Mouse (Mus musculus) neural tube, embryonic 12.5 days (tissue): ENCODE data around the gene Scml2. TPM values are rescaled to one million over a fixed set of nuclear protein-coding genes. Genes with fewer than 3 reads are reported as not detected.
"Not testable (repeated sequence)": the region's sequence is repeated elsewhere in the genome, so short reads cannot be mapped to it uniquely, and the experiment has no call there.

Source experiments
- ATAC-seq: fragments of 200-750 bp; cut with Nextera tagmentation; 2 replicates; pipeline ENCODE4 v1.8.0; 2017; ENCODE audit warnings: low read depth, mild to moderate bottlenecking, moderate TSS enrichment, moderate library complexity; ENCODE audit not compliant: low FRiP score
- H3K27ac ChIP-seq: fragments of 300-500 bp; sonication (generic); 2 replicates; pipeline ENCODE4 v1.5.1; 2016
- H3K27me3 ChIP-seq: fragments of 300-500 bp; sonication (generic); replicated peaks from 2 replicates; pipeline ENCODE4 v1.6.1; 2016; ENCODE audit warnings: mild to moderate bottlenecking
- H3K36me3 ChIP-seq: fragments of 300-500 bp; sonication (generic); 2 replicates; pipeline ENCODE4 v1.6.1; 2016; ENCODE audit warnings: mild to moderate bottlenecking
- H3K4me1 ChIP-seq: fragments of 300-500 bp; sonication (generic); 2 replicates; pipeline ENCODE4 v1.6.1; 2016
- H3K4me2 ChIP-seq: fragments of 300-500 bp; sonication (generic); replicated peaks from 2 replicates; pipeline ENCODE4 v1.6.1; 2016; ENCODE audit warnings: mild to moderate bottlenecking
- H3K4me3 ChIP-seq: fragments of 300-500 bp; sonication (generic); 2 replicates; pipeline ENCODE4 v1.5.1; 2016
- H3K9ac ChIP-seq: fragments of 300-500 bp; sonication (generic); 2 replicates; pipeline ENCODE4 v1.6.1; 2016; ENCODE audit warnings: mild to moderate bottlenecking
- H3K9me3 ChIP-seq: fragments of 300-500 bp; sonication (generic); 2 replicates; pipeline ENCODE4 v1.6.1; 2016; ENCODE audit warnings: mild to moderate bottlenecking
- WGBS: fragments of 180-500 bp; shearing (Covaris S2); methylation state at CpG from one replicate; pipeline ENCODE4 v1.1.7; 2016; 5-methylcytosine and 5-hydroxymethylcytosine counted together
- polyA plus RNA-seq: library from polyadenylated mRNA; unstranded; fragments of >200 nt; fragmentation: Nextera tagmentation; extraction: Ambion mirVana; gene quantifications from 2 replicates; pipeline ENCODE4 v1.2.1, GENCODE M21; 2016

Gene Scml2
- polyA plus RNA-seq = 2.1 and 2.6 TPM in 2 replicates

DNA sequence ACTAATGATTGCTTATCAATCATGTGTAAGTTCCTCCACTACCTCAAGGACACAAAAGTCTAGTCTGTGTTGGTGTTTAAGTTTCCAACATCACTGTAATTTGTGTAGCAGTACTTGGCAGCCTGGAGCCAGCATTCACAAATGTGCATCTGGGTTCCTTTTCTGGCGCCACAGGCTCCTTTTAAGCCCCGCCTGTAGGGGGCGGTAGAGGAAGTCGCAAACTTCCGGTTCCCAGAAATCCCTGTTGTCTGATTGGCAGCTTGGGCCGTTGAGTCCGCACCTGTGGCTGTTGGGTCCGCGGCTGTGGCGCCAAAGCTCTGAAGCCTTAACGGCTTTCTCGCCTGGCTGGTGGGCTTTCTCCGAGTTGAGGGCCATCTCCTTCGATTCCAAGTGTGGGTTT lies at the start of gene Scml2:
Gene Scml2 (plus strand): TSS at position 301 of the 400 bp plus-strand sequence.
- 88% methylated on average over 4 of the region's 14 CpGs for WGBS
- not testable (repeated sequence) for H3K9me3 ChIP-seq, H3K9ac ChIP-seq, H3K36me3 ChIP-seq, H3K4me1 ChIP-seq, H3K27me3 ChIP-seq, ATAC-seq, H3K27ac ChIP-seq, H3K4me2 ChIP-seq, H3K4me3 ChIP-seq

DNA sequence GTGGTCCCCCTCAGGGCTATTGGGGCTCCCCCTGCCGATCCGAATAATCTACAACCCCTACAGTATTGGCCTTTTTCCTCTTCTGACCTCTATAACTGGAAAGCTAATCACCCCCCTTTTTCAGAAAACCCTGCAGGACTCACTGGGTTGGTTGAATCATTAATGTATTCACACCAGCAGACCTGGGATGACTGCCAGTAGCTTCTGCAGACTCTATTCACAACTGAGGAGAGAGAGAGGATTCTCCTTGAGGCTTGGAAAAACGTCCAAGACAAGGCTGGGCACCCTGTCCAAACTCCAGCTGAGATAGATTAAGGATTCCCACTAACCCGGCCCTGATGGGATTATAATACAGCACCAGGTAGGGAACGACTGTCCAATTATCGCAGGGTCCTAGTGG lies 41.4 kb upstream of the Scml2 start:
- 83% methylated on average over 6 of the region's 6 CpGs for WGBS
- not testable (repeated sequence) for ATAC-seq, H3K27me3 ChIP-seq

GRCm38 (mm10) chrX:161162314-161163068 lies 45.5 kb downstream of the Scml2 start:
- ATAC-seq = peak; percentile 96
- H3K4me1 ChIP-seq = no peaks in the 10 kb centered on the region
- peak overlapping the region; percentile 51 for H3K4me3 ChIP-seq
- WGBS = 21% methylated on average over 22 of the region's 22 CpGs
- H3K27me3 ChIP-seq = no peaks in the 10 kb centered on the region; the same call in 1 of the 2 replicates
- no peaks in the 10 kb centered on the region for H3K36me3 ChIP-seq
- peak overlapping the region; percentile 60 for H3K4me2 ChIP-seq
- peak overlapping the region; percentile 48 for H3K9ac ChIP-seq
- no peaks in the 10 kb centered on the region for H3K9me3 ChIP-seq
- H3K27ac ChIP-seq = no peak overlapping the region

More for the DNA sequence above, 41.4 kb upstream of the Scml2 start:
- H3K9me3 ChIP-seq, H3K9ac ChIP-seq, H3K4me2 ChIP-seq, H3K4me3 ChIP-seq, H3K36me3 ChIP-seq, H3K27ac ChIP-seq, H3K4me1 ChIP-seq: not testable (repeated sequence)

DNA sequence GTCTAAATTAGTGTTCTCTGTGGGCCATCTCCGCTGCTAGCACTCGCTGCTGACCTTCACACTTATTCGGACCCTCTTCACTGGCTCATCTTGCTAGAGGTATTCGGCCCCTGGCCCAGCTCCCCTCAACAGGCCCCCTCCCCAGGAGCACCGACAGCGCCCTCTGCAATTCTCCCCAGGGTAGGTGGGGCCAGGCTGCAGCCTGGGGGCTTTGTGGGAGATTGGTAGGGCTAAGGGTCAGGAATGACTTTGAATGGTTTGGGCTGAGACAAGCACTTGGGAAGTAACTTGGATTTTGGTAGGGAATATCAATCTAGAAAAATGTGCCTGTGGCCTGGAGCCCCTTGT lies 46.0 kb downstream of the Scml2 start:
- Histone ChIP-seq H3K9ac (peak overlapping the region; percentile 48), H3K36me3 (no peaks in the 10 kb centered on the region), H3K27me3 (no peaks in the 10 kb centered on the region; the same call in 1 of the 2 replicates), H3K4me2 (peak overlapping the region; percentile 60), H3K9me3 (no peaks in the 10 kb centered on the region), H3K4me1 (no peaks in the 10 kb centered on the region), H3K27ac (no peak overlapping the region), H3K4me3 (peak overlapping the region; percentile 51)
- ATAC-seq = peak; percentile 86
- WGBS = 24% methylated on average over 6 of the region's 6 CpGs

DNA sequence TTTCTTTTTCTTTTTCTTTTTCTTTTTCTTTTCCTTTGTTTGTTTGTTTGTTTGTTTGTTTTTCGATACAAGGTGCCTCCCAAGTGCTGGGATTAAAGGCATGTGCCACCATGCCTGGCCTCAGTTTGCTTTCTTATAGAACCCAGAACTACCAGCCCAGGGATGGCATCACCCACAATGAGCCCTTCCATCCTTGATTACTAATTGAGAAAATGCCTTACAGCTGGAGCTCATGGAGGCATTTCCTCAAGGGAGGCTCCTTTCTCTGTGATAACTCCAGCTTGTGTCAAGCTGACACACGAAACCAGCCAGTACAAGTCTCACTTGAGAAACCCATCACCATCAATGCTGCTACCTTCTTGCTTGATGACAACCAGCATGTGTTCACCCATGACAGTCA lies 170.2 kb downstream of the Scml2 start, which contains the start of gene Gm15262:
Gene Gm15262 (plus strand): TSS at position 301 of the 400 bp plus-strand sequence.
- H3K9me3 ChIP-seq, H3K4me1 ChIP-seq, H3K4me2 ChIP-seq, H3K27me3 ChIP-seq, ATAC-seq, H3K9ac ChIP-seq, H3K36me3 ChIP-seq, H3K27ac ChIP-seq, H3K4me3 ChIP-seq: not testable (repeated sequence)
- WGBS = 81% methylated on average over 2 of the region's 2 CpGs

Other genes starting within 250 kb of the Scml2 start
- 0.13 and 0.34 TPM in 2 replicates for gene Gja6, start 210.1 kb upstream of the Scml2 start, polyA plus RNA-seq
- 2.7 and 3.2 TPM in 2 replicates for gene Cdkl5, start 122.5 kb upstream of the Scml2 start, polyA plus RNA-seq
- not detected in 2 replicates for gene Gm15262, start 170.3 kb downstream of the Scml2 start, polyA plus RNA-seq